Mouse (Mus musculus) testis, adult 2 months (tissue): Measurements from ENCODE around the gene Rgs6.

ENCODE experiments used
- CTCF ChIP-seq: fragments of 200-500 bp; IDR thresholded peaks from 2 replicates; pipeline ENCODE4 v1.5.1; 2012; ENCODE audit warnings: low read depth, mild to moderate bottlenecking, inconsistent platforms, low read length, moderate library complexity; ENCODE audit not compliant: control insufficient read depth, insufficient read depth, insufficient replicate concordance
- POLR2A ChIP-seq: fragments of 200-500 bp; IDR thresholded peaks from 2 replicates; pipeline ENCODE4 v1.6.1; 2012; ENCODE audit warnings: low read depth, mild to moderate bottlenecking, inconsistent platforms, low read length, moderate library complexity; ENCODE audit not compliant: control insufficient read depth

- TF ChIP-seq POLR2A (no peak), CTCF (no peak)
Measured at GRCm38 (mm10) chr12:83013918-83014691, 426.0 kb downstream of the Rgs6 start.
